Mouse (Mus musculus) left cerebral cortex, postnatal 25 days (tissue): ENCODE measurements around the gene Zfp809. TPM values are rescaled to one million over a fixed set of nuclear protein-coding genes. Genes with fewer than 3 reads are reported as not detected.
A peak's percentile ranks its signal among the peaks of the same experiment; 100 is the strongest.
"Not testable (repeated sequence)": the region's sequence is repeated elsewhere in the genome, so short reads cannot be mapped to it uniquely, and the experiment has no call there.

Experiments used
- DNase-seq, 2 experiments: peaks; one replicate each; pipeline ENCODE4 v3.0.0; 2022; ENCODE audit warnings: low spot score in 2 of 2, mixed read lengths in 1 of 2
- intact Hi-C: fragments of 180-260 bp; cut with DNase I; formaldehyde crosslinking; loops from one replicate; pipeline ENCODE4 v1.15.1; 2025
- total RNA-seq, 2 experiments: library from RNA; stranded (reverse); gene quantifications; 2 replicates each; pipeline ENCODE4 v1.2.3; 2021

The Zfp809 gene
- total RNA-seq: 10 to 100 TPM; 18.4 to 22.4 TPM

- intact Hi-C loops: loop anchor here (2.0 to 5.0 kb wide), 2 partner anchors 69 to 162 kb away; partner anchors contain the start of genes Anln and Pigyl
- DNase-seq: peak; percentile 99
Measured at GRCm38 (mm10) chr9:22225581-22226388, at the start of gene Zfp809. TSS of gene Zfp809 (plus strand) at chr9:22225714.

- intact Hi-C loops: no loop called here
Measured at GRCm38 (mm10) chr9:22188025-22188611, 37.4 kb upstream of the Zfp809 start, which contains the start of gene Zfp872. TSS of gene Zfp872 (plus strand) at chr9:22188090.

GRCm38 (mm10) chr9:22196412-22196811 lies 29.1 kb upstream of the Zfp809 start:
- DNase-seq: no peak
- intact Hi-C loops: no loop called here

More at GRCm38 (mm10) chr9:22188025-22188611, 37.4 kb upstream of the Zfp809 start, which contains the start of gene Zfp872:
- peak; percentile 9 to 37 for DNase-seq

- intact Hi-C loops: no loop called here
- DNase-seq: no peak
Measured at GRCm38 (mm10) chr9:22213785-22214194, 11.7 kb upstream of the Zfp809 start.

- intact Hi-C loops: no loop called here
- no peak for DNase-seq
Measured at GRCm38 (mm10) chr9:22214549-22214948, 11.0 kb upstream of the Zfp809 start.

- DNase-seq: no peak
- intact Hi-C loops: no loop called here
Measured at GRCm38 (mm10) chr9:22216705-22217104, 8.8 kb upstream of the Zfp809 start.

- intact Hi-C loops: no loop called here
- DNase-seq: no peak
Measured at GRCm38 (mm10) chr9:22217858-22218493, 7.5 kb upstream of the Zfp809 start.

- intact Hi-C loops: loop anchor here (2.0 kb wide), 1 partner anchor 67 kb away; the partner anchor contains the start of gene Pigyl
- no peak for DNase-seq
Measured at GRCm38 (mm10) chr9:22224066-22224465, 1.4 kb upstream of the Zfp809 start.

- peak; percentile 6 to 32 for DNase-seq
- intact Hi-C loops: loop anchor here (2.0 to 5.0 kb wide), 2 partner anchors 68 to 162 kb away; partner anchors contain the start of genes Anln and Pigyl
Measured at GRCm38 (mm10) chr9:22224536-22225503, 694 bp upstream of the Zfp809 start.

- DNase-seq: not testable (repeated sequence)
- intact Hi-C loops: loop anchor here (5.0 kb wide), 1 partner anchor 161 kb away; the partner anchor contains the start of gene Anln
Measured at GRCm38 (mm10) chr9:22226389-22226673, 817 bp downstream of the Zfp809 start.

GRCm38 (mm10) chr9:22226846-22227245 lies 1.3 kb downstream of the Zfp809 start:
- intact Hi-C loops: loop anchor here (5.0 kb wide), 1 partner anchor 160 kb away; the partner anchor contains the start of gene Anln
- DNase-seq: no peak

- DNase-seq: no peak
- intact Hi-C loops: loop anchor here (5.0 kb wide), 1 partner anchor 158 kb away; the partner anchor contains the start of gene Anln
Measured at GRCm38 (mm10) chr9:22229386-22230026, 4.0 kb downstream of the Zfp809 start.

GRCm38 (mm10) chr9:22230061-22230460 lies 4.5 kb downstream of the Zfp809 start:
- intact Hi-C loops: no loop called here
- DNase-seq: no peak

- intact Hi-C loops: no loop called here
Measured at GRCm38 (mm10) chr9:22230556-22230955, 5.0 kb downstream of the Zfp809 start.

GRCm38 (mm10) chr9:22240001-22240400 lies 14.5 kb downstream of the Zfp809 start:
- intact Hi-C loops: no loop called here

More at GRCm38 (mm10) chr9:22230556-22230955, 5.0 kb downstream of the Zfp809 start:
- DNase-seq: peak in 1 of 2 experiments; percentile 13

GRCm38 (mm10) chr9:22244242-22244641 lies 18.7 kb downstream of the Zfp809 start:
- no peak for DNase-seq
- intact Hi-C loops: no loop called here

More at GRCm38 (mm10) chr9:22240001-22240400, 14.5 kb downstream of the Zfp809 start:
- no peak for DNase-seq

- intact Hi-C loops: no loop called here
- no peak for DNase-seq
Measured at GRCm38 (mm10) chr9:22256579-22256978, 31.1 kb downstream of the Zfp809 start.

GRCm38 (mm10) chr9:22258784-22259183 lies 33.3 kb downstream of the Zfp809 start:
- no peak for DNase-seq
- intact Hi-C loops: no loop called here
